Mouse (Mus musculus): Measurements from ENCODE around the gene Krtap19-1. TPM values are rescaled to one million over a fixed set of nuclear protein-coding genes. Genes with fewer than 3 reads are reported as not detected.

The Krtap19-1 gene
- not detected in 2 replicates for polyA plus RNA-seq (2012; ENCODE audit: low replicate concordance)

DNA sequence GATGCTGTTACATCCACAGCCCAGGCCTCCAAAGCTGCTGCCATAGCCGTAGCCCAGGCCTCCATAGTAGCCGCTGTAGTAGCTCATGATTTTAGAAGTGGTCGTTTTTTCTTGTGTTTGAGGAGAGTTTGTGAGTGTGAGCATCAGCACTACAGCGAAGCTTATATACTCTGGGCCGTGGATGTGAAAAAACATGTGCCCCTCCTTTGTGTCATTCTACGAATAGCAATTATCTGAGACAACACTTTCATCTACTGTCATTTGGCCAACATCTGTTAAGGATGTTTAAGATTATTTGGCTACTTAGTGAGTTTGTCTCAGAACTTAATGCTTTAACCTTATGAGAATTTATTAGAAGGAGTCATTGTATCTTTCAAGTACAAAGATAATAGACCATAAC is at the start of gene Krtap19-1:
TSS of gene Krtap19-1 (minus strand) at position 101 of the 400 bp plus-strand sequence.

DNA sequence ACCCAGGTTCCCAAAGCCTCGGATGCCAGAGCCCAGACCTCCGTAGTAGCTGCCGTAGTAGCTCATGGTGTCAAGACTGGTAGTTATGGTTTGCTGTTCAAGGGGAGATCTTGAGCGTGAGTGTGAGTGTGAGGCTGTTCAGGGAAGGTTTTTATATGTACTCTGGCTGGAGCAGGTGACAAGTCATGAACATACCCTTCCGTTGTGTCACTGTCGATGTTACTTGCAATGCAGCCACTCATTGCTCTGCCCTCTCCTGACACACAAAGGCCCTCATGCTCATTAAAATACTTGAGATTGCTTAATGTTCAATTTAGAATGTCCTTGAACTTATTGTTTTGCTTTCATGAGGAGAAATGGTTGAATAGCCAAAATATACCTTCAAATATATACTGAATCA is 27.1 kb upstream of the Krtap19-1 start, which contains the start of gene Krtap19-5:
TSS of gene Krtap19-5 (minus strand) at position 101 of the 400 bp plus-strand sequence.

GRCm38 (mm10) chr16:88884989-88885388 is 15.8 kb upstream of the Krtap19-1 start, which contains the start of gene Krtap19-4:
Krtap19-4 (minus strand) TSS chr16:88885089.

GRCm38 (mm10) chr16:88877938-88878337 is 8.7 kb upstream of the Krtap19-1 start, which contains the start of gene Krtap19-3:
Krtap19-3 (minus strand) TSS chr16:88878038.

DNA sequence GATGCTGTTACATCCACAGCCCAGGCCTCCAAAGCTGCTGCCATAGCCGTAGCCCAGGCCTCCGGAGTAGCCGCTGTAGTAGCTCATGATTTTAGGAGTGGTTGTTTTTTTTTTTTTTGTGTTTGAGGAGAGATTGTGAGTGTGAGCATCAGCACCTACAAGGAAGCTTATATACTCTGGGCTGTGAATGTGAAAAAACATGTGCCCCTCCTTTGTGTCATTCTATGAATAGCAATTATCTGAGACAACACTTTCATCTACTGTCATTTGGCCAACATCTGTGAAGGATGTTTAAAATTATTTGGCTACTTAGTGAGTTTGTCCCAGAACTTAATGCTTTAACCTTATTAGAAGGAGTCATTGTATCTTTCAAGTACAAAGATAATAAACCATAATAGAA is 5.0 kb upstream of the Krtap19-1 start, which contains the start of gene Krtap19-2:
TSS of gene Krtap19-2 (minus strand) at position 101 of the 400 bp plus-strand sequence.

GRCm38 (mm10) chr16:88826095-88826652 is 43.0 kb downstream of the Krtap19-1 start, which contains the start of gene Krtap14:
Krtap14 (minus strand) TSS chr16:88826145.

GRCm38 (mm10) chr16:88820066-88820465 is 49.1 kb downstream of the Krtap19-1 start, which contains the start of gene Krtap15:
Krtap15 (plus strand) TSS chr16:88820215.

Other genes with a start within 250 kb of the Krtap19-1 start
- gene 2310079G19Rik, start 241.7 kb downstream of the Krtap19-1 start, polyA plus RNA-seq (2012; ENCODE audit: low replicate concordance), result not detected in 2 replicates
- gene Krtap26-1, start 221.6 kb downstream of the Krtap19-1 start, polyA plus RNA-seq (2012; ENCODE audit: low replicate concordance), result not detected in 2 replicates
- not detected in 2 replicates for gene Krtap27-1, start 197.7 kb downstream of the Krtap19-1 start, polyA plus RNA-seq (2012; ENCODE audit: low replicate concordance)
- not detected in 2 replicates for gene 2310061N02Rik, start 161.4 kb downstream of the Krtap19-1 start, polyA plus RNA-seq (2012; ENCODE audit: low replicate concordance)
- not detected in 2 replicates for gene Krtap13-1, start 140.5 kb downstream of the Krtap19-1 start, polyA plus RNA-seq (2012; ENCODE audit: low replicate concordance)
- gene Krtap13, start 117.8 kb downstream of the Krtap19-1 start, polyA plus RNA-seq (2012; ENCODE audit: low replicate concordance), result not detected in 2 replicates
- not detected in 2 replicates for gene 2310034C09Rik, start 110.6 kb downstream of the Krtap19-1 start, polyA plus RNA-seq (2012; ENCODE audit: low replicate concordance)
- gene 2310057N15Rik, start 95.2 kb downstream of the Krtap19-1 start, polyA plus RNA-seq (2012; ENCODE audit: low replicate concordance), result not detected in 2 replicates
- not detected in 2 replicates for gene Gm5965, start 91.5 kb downstream of the Krtap19-1 start, polyA plus RNA-seq (2012; ENCODE audit: low replicate concordance)
- gene Gm20741, start 57.2 kb downstream of the Krtap19-1 start, polyA plus RNA-seq (2012; ENCODE audit: low replicate concordance), result not detected in 2 replicates
- gene Krtap15, start 49.2 kb downstream of the Krtap19-1 start, polyA plus RNA-seq (2012; ENCODE audit: low replicate concordance), result not detected in 2 replicates
- not detected in 2 replicates for gene Krtap14, start 43.3 kb downstream of the Krtap19-1 start, polyA plus RNA-seq (2012; ENCODE audit: low replicate concordance)
- gene Krtap19-2, start 4.9 kb upstream of the Krtap19-1 start, polyA plus RNA-seq (2012; ENCODE audit: low replicate concordance), result not detected in 2 replicates
- not detected in 2 replicates for gene Krtap19-3, start 8.6 kb upstream of the Krtap19-1 start, polyA plus RNA-seq (2012; ENCODE audit: low replicate concordance)
- not detected in 2 replicates for gene Krtap19-4, start 15.7 kb upstream of the Krtap19-1 start, polyA plus RNA-seq (2012; ENCODE audit: low replicate concordance)
- gene Krtap19-5, start 27.0 kb upstream of the Krtap19-1 start, polyA plus RNA-seq (2012; ENCODE audit: low replicate concordance), result not detected in 2 replicates
- gene Krtap19-9b, start 62.9 kb upstream of the Krtap19-1 start, polyA plus RNA-seq (2012; ENCODE audit: low replicate concordance), result not detected in 2 replicates
- not detected in 2 replicates for gene Krtap16-3, start 93.5 kb upstream of the Krtap19-1 start, polyA plus RNA-seq (2012; ENCODE audit: low replicate concordance)
- gene Krtap22-2, start 141.3 kb upstream of the Krtap19-1 start, polyA plus RNA-seq (2012; ENCODE audit: low replicate concordance), result not detected in 2 replicates
- not detected in 2 replicates for gene Gm10229, start 145.9 kb upstream of the Krtap19-1 start, polyA plus RNA-seq (2012; ENCODE audit: low replicate concordance)
- gene Krtap6-1, start 162.3 kb upstream of the Krtap19-1 start, polyA plus RNA-seq (2012; ENCODE audit: low replicate concordance), result not detected in 2 replicates
- gene Gm10228, start 172.1 kb upstream of the Krtap19-1 start, polyA plus RNA-seq (2012; ENCODE audit: low replicate concordance), result not detected in 2 replicates
- gene Krtap6-5, start 178.5 kb upstream of the Krtap19-1 start, polyA plus RNA-seq (2012; ENCODE audit: low replicate concordance), result not detected in 2 replicates
- gene 1110025L11Rik, start 194.6 kb upstream of the Krtap19-1 start, polyA plus RNA-seq (2012; ENCODE audit: low replicate concordance), result not detected in 2 replicates
- not detected in 2 replicates for gene Krtap6-3, start 214.6 kb upstream of the Krtap19-1 start, polyA plus RNA-seq (2012; ENCODE audit: low replicate concordance)

Measured in hematopoietic multipotent progenitor cell, adult 10-12 weeks (in vitro differentiated cells).